Mouse (Mus musculus) right cerebral cortex, adult 2 months (tissue): ENCODE results near the gene Pgk1.

Source experiments
- DNase-seq, 2 experiments: peaks; one replicate each; pipeline ENCODE4 v3.0.0; 2021 to 2022; ENCODE audit warnings: low spot score in 2 of 2

Gene Pgk1

DNA sequence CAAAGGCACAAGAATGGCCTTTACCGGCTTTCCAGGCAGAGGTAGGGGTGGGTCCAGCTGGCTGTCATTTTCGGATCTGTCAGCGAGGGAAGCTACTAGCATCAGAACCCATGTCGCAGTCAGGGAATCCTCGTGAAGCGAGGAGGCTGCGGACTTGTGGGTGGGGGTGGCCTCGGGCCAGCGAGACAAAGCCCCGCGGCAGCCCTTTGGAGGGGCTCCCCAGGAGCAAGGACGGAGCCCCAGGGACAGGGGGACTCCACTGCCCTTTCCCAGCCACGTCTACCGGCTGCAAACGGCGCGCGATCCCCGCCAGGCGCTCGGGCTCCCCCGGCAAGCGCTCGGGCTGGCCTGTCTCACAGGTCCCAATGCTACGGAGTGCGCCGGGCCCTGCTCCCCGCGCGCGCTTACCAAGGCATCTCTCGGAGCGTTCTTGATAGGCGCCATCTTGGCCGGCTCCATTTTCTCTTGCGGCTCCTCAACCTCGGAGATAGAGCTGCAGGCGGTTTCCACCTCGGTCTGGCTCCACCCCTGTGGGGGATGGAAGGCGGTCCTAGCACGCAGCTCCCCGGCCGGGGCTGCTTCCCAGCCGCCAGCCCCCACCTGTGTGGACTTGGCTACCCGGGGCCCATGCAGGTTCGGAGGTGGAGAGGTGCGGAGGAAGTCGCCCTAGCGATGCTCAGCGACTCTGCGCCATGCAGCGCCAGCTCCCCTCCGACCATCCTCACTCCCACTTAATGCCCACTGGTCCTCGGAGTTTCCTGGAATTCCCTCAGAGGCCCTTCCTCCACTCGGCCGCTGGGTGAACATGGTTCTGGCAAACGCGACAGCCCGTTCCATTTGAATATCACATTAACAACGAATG lies 32.5 kb downstream of the Pgk1 start:
- peak; percentile 71 to 77 for DNase-seq

DNA sequence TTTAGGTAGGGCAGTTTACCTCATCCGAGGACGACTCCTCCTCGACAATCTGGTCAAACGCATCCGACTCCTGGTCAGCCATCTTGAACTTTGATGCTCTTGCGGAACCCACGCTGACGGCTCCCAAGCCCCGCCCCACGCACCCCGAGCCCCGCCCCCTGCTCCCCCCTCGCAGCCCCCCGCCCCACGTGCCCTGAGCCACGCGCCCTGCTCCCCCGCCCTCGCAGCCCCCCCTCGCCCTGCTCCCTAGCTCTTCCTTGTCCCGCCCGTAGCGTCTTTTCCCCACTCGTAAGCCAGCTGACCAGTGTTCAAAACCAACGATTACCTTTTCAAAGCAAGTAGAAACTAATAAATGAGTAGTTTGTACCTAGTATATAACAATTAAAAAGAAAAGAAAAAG lies 34.2 kb downstream of the Pgk1 start, which contains the start of gene Taf9b:
Gene Taf9b (minus strand): TSS at position 101 of the 400 bp plus-strand sequence.
- DNase-seq: no peak
